Mouse (Mus musculus) stomach, embryonic 16.5 days (tissue): ENCODE results near the gene Nhej1. TPM values are rescaled to one million over a fixed set of nuclear protein-coding genes. Genes with fewer than 3 reads are reported as not detected.

Experiments used
- ATAC-seq: fragments of 200-750 bp; cut with Nextera tagmentation; 2 replicates; pipeline ENCODE4 v1.8.0; 2017; ENCODE audit warnings: moderate number of reproducible peaks, moderate TSS enrichment; ENCODE audit not compliant: insufficient read depth, low FRiP score
- H3K27ac ChIP-seq: fragments of 300-500 bp; sonication (generic); 2 replicates; pipeline ENCODE4 v1.5.1; 2014; ENCODE audit warnings: low read length
- H3K27me3 ChIP-seq: fragments of 300-500 bp; sonication (generic); 2 replicates; pipeline ENCODE4 v1.6.1; 2014; ENCODE audit warnings: low read length, control low read depth, mixed read lengths; ENCODE audit not compliant: control insufficient read depth, insufficient read depth
- H3K36me3 ChIP-seq: fragments of 300-500 bp; sonication (generic); 2 replicates; pipeline ENCODE4 v1.6.1; 2014; ENCODE audit warnings: low read length; ENCODE audit not compliant: control insufficient read depth, insufficient read depth
- H3K4me1 ChIP-seq: fragments of 300-500 bp; sonication (generic); 2 replicates; pipeline ENCODE4 v1.6.1; 2014; ENCODE audit warnings: low read length, control low read depth, mixed read lengths; ENCODE audit not compliant: control insufficient read depth, insufficient read depth
- H3K4me2 ChIP-seq: fragments of 300-500 bp; sonication (generic); 2 replicates; pipeline ENCODE4 v1.6.1; 2014; ENCODE audit warnings: low read depth, low read length, mixed read lengths
- H3K4me3 ChIP-seq: fragments of 300-500 bp; sonication (generic); replicated peaks from 2 replicates; pipeline ENCODE4 v1.5.1; 2014; ENCODE audit warnings: mild to moderate bottlenecking, low read length
- H3K9ac ChIP-seq: fragments of 300-500 bp; sonication (generic); 2 replicates; pipeline ENCODE4 v1.6.1; 2014; ENCODE audit warnings: low read length
- H3K9me3 ChIP-seq: fragments of 300-500 bp; sonication (generic); replicated peaks from 2 replicates; pipeline ENCODE4 v1.6.1; 2016; ENCODE audit warnings: low read length, control low read depth; ENCODE audit not compliant: control insufficient read depth
- WGBS: fragments of 180-500 bp; shearing (Covaris S2); extraction: QIAGEN DNeasy Blood & Tissue Kit; methylation state at CpG from one replicate; pipeline ENCODE4 v1.1.7; 2014; 5-methylcytosine and 5-hydroxymethylcytosine counted together
- polyA plus RNA-seq: library from polyadenylated mRNA; unstranded; fragments of >200 nt; fragmentation: Nextera tagmentation; extraction: Ambion mirVana; gene quantifications from 2 replicates; pipeline ENCODE4 v1.2.1, GENCODE M21; 2015

The Nhej1 gene
- polyA plus RNA-seq, 1 experiment from 2014 or later = 7.6 TPM

DNA sequence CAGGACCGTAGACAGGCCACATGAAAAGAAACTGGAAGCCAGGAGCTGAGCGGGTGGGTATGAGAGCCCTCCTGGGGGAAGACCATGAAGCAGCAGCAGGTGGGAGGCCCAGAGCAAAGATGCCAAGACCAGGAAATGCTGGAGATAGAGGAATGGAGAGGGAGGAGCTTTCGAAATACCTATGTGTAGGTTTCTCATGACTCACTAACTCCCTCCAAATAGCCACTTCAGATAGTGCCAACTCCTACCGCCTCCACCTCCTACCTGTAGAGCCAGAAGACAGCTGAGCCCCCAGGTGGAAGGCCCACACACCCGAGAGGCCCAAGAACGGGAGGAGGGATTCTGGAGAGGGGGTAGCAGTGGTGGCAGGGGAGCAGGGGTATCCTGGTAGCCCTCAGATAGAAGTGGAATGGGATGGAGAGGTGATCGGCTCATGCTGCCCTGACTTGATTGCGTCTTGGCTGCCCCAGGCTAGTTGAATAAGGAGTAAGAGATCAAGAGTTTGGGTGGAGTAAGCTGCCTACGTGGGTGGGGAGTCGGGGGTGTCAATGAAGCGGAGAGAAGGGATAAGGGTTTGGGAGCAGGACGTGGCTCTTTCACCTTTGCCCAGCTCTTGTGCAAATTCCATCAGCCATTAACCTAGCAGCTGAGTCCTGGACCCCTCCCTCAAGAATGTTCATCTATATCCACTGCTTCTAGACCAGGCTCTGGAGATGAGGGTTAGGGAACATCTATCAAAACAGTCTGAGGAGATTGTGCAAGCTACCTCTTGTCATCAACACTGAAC, 8.6 kb upstream of the Nhej1 start, which contains the start of gene Slc23a3:
Gene Slc23a3 (minus strand): TSS at position 470 of the 787 bp plus-strand sequence.
- no peaks in the 10 kb centered on the region for H3K27me3 ChIP-seq
- H3K36me3 ChIP-seq = peaks cover 13% of the 10 kb centered on the region; the same call in 1 of the 2 replicates
- H3K4me2 ChIP-seq = no peak within 1 kb of the TSS
- peaks cover 4% of the 10 kb centered on the region; the same call in 1 of the 2 replicates for H3K4me1 ChIP-seq
- 49% methylated on average over 12 of the region's 12 CpGs for WGBS
- H3K27ac ChIP-seq = no peak within 1 kb of the TSS
- H3K4me3 ChIP-seq = no peak within 1 kb of the TSS
- ATAC-seq = no peak
- no peaks in the 10 kb centered on the region for H3K9me3 ChIP-seq
- H3K9ac ChIP-seq = no peak within 1 kb of the TSS

DNA sequence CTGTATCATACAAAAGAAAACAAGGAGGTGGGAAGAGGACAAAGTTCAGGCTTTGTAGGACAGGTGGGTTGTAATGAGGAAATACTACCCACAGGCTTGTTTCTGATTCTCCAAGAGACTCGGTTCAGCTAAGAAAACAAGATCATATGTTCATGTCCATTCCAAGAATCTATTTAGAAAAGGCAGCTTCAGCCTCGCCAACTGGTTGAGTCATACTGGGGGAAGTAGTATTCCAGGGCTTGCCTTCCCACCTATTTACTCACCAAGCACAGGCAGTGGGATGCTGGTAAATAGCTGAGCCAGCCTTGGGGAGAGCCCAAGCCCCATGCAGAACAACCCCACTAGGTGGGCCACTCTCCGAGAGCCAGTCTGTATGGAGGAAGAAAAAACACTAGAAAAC, 3.6 kb upstream of the Nhej1 start:
- 65% methylated on average over 3 of the region's 3 CpGs for WGBS
- Histone ChIP-seq H3K27me3 (no peaks in the 10 kb centered on the region), H3K4me3 (no peak overlapping the region), H3K27ac (no peak overlapping the region), H3K4me2 (no peak overlapping the region), H3K36me3 (no peaks in the 10 kb centered on the region), H3K4me1 (peaks cover 12% of the 10 kb centered on the region), H3K9me3 (no peaks in the 10 kb centered on the region), H3K9ac (no peak overlapping the region)
- no peak for ATAC-seq

DNA sequence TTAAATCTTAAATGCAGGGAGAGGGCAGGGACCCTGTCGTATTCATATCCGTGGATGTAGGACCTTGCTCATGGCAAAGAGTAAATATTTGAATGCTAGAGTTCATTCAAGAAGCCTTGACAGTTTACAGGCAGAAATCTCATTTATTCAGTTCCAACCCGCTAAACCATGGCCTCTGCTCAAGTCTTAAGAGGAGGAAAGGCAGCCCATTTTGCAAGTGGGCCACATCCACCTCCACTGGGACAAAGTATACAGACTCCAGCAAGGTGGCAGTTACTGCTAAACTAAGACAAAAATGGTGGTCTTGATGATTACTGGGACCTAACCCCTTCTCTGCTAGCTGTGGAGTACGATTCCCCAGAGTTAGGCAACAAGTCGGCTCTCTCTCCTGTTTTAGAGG, 418 bp upstream of the Nhej1 start:
- Histone ChIP-seq H3K4me3 (peak overlapping the region; percentile 56), H3K4me2 (peak overlapping the region; percentile 57), H3K27me3 (no peaks in the 10 kb centered on the region), H3K9me3 (no peaks in the 10 kb centered on the region), H3K4me1 (peaks cover 12% of the 10 kb centered on the region), H3K27ac (peak overlapping the region; percentile 99), H3K36me3 (no peaks in the 10 kb centered on the region), H3K9ac (peak overlapping the region; percentile 71)
- no peak for ATAC-seq
- 31% methylated on average over 5 of the region's 5 CpGs for WGBS

DNA sequence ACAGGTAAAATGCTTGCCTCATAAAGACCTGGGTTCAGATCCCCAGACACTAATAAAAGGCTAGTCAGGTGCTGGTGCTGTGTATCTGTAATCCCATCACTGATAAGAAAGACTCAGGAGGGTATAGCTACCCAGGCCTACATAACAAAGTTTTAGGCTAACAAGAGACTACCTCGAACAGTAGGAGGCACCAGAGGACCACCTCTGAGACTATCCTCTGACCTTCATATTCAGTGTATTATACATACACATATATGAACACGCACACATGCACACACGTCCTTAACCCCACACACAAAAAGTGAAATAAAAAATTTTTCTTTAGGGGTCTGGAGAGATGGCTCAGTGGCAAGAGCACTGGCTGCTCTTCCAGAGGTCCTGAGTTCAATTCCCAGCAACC, 2.8 kb downstream of the Nhej1 start:
- H3K9me3 ChIP-seq = no peaks in the 10 kb centered on the region
- H3K4me2 ChIP-seq = no peak overlapping the region
- WGBS = 79% methylated on average over 3 of the region's 3 CpGs
- H3K9ac ChIP-seq = no peak overlapping the region
- no peaks in the 10 kb centered on the region for H3K36me3 ChIP-seq
- no peaks in the 10 kb centered on the region for H3K27me3 ChIP-seq
- H3K4me3 ChIP-seq = no peak overlapping the region
- no peak overlapping the region for H3K27ac ChIP-seq
- no peak for ATAC-seq
- peaks cover 12% of the 10 kb centered on the region for H3K4me1 ChIP-seq

GRCm38 (mm10) chr1:75052091-75052490, 72.9 kb downstream of the Nhej1 start:
- no peak overlapping the region for H3K27ac ChIP-seq
- no peak overlapping the region for H3K4me2 ChIP-seq
- H3K9ac ChIP-seq = no peak overlapping the region
- no peaks in the 10 kb centered on the region for H3K4me1 ChIP-seq
- H3K27me3 ChIP-seq = no peaks in the 10 kb centered on the region
- H3K9me3 ChIP-seq = no peaks in the 10 kb centered on the region
- no peak for ATAC-seq
- 23% methylated on average over 4 of the region's 4 CpGs for WGBS
- no peak overlapping the region for H3K4me3 ChIP-seq
- H3K36me3 ChIP-seq = no peaks in the 10 kb centered on the region

- WGBS = 64% methylated on average over 7 of the region's 7 CpGs
- H3K4me2 ChIP-seq = no peak overlapping the region
- no peak for ATAC-seq
- H3K27ac ChIP-seq = no peak overlapping the region
- H3K9me3 ChIP-seq = no peaks in the 10 kb centered on the region
- no peaks in the 10 kb centered on the region for H3K4me1 ChIP-seq
- no peak overlapping the region for H3K9ac ChIP-seq
- no peaks in the 10 kb centered on the region for H3K36me3 ChIP-seq
- no peak overlapping the region for H3K4me3 ChIP-seq
- H3K27me3 ChIP-seq = no peaks in the 10 kb centered on the region
Measured at GRCm38 (mm10) chr1:75051428-75051827, 73.6 kb downstream of the Nhej1 start.

- no peaks in the 10 kb centered on the region for H3K36me3 ChIP-seq
- H3K27ac ChIP-seq = no peak overlapping the region
- no peaks in the 10 kb centered on the region for H3K4me1 ChIP-seq
- no peaks in the 10 kb centered on the region for H3K9me3 ChIP-seq
- H3K27me3 ChIP-seq = no peaks in the 10 kb centered on the region
- 71% methylated on average over 2 of the region's 2 CpGs for WGBS
- ATAC-seq = no peak
- H3K4me2 ChIP-seq = no peak overlapping the region
- H3K9ac ChIP-seq = no peak overlapping the region
- no peak overlapping the region for H3K4me3 ChIP-seq
Measured at GRCm38 (mm10) chr1:75048571-75048970, 76.4 kb downstream of the Nhej1 start.

GRCm38 (mm10) chr1:75048041-75048440, 77.0 kb downstream of the Nhej1 start:
- ATAC-seq = no peak
- no peaks in the 10 kb centered on the region for H3K9me3 ChIP-seq
- H3K27ac ChIP-seq = no peak overlapping the region
- WGBS = 29% methylated on average over 4 of the region's 4 CpGs
- H3K4me3 ChIP-seq = no peak overlapping the region
- no peak overlapping the region for H3K9ac ChIP-seq
- H3K4me2 ChIP-seq = no peak overlapping the region
- H3K36me3 ChIP-seq = no peaks in the 10 kb centered on the region
- H3K4me1 ChIP-seq = no peaks in the 10 kb centered on the region
- no peaks in the 10 kb centered on the region for H3K27me3 ChIP-seq

- 30% methylated on average over 7 of the region's 7 CpGs for WGBS
Measured at GRCm38 (mm10) chr1:75040429-75040828, 84.6 kb downstream of the Nhej1 start.

More at GRCm38 (mm10) chr1:75040429-75040828, 84.6 kb downstream of the Nhej1 start:
- Histone ChIP-seq H3K36me3 (no peaks in the 10 kb centered on the region), H3K4me2 (no peak overlapping the region), H3K9me3 (no peaks in the 10 kb centered on the region), H3K27me3 (no peaks in the 10 kb centered on the region), H3K27ac (no peak overlapping the region), H3K4me3 (no peak overlapping the region), H3K9ac (no peak overlapping the region), H3K4me1 (peaks cover 6% of the 10 kb centered on the region)
- peak; percentile 80; the same call in 1 of the 2 replicates for ATAC-seq
